Mouse (Mus musculus) cerebellum, adult 9-10 months (tissue): ENCODE data around the gene Sh3bp5.
"Not testable (repeated sequence)": the region's sequence is repeated elsewhere in the genome, so short reads cannot be mapped to it uniquely, and the experiment has no call there.

Experiments used
- DNase-seq: peaks from one replicate; pipeline ENCODE4 v3.0.0; 2022

Sh3bp5 gene

GRCm38 (mm10) chr14:31435930-31436693 is at the start of gene Sh3bp5:
Gene Sh3bp5, minus strand, starts transcription at chr14:31436078.
- peak; percentile 97 for DNase-seq

- no peak for DNase-seq
Measured at GRCm38 (mm10) chr14:31482417-31482816, 46.5 kb upstream of the Sh3bp5 start.

GRCm38 (mm10) chr14:31473297-31473696 is 37.4 kb upstream of the Sh3bp5 start:
- DNase-seq: no peak

GRCm38 (mm10) chr14:31472451-31473061 is 36.7 kb upstream of the Sh3bp5 start:
- DNase-seq: peak; percentile 81

- no peak for DNase-seq
Measured at GRCm38 (mm10) chr14:31469711-31470110, 33.8 kb upstream of the Sh3bp5 start.

GRCm38 (mm10) chr14:31464176-31464575 is 28.3 kb upstream of the Sh3bp5 start:
- DNase-seq: peak; percentile 23

- no peak for DNase-seq
Measured at GRCm38 (mm10) chr14:31462886-31463285, 27.0 kb upstream of the Sh3bp5 start.

- not testable (repeated sequence) for DNase-seq
Measured at GRCm38 (mm10) chr14:31462226-31462625, 26.3 kb upstream of the Sh3bp5 start.

GRCm38 (mm10) chr14:31458006-31458405 is 22.1 kb upstream of the Sh3bp5 start:
- DNase-seq: no peak

- DNase-seq: no peak
Measured at GRCm38 (mm10) chr14:31456064-31456721, 20.3 kb upstream of the Sh3bp5 start.

GRCm38 (mm10) chr14:31454849-31455566 is 19.1 kb upstream of the Sh3bp5 start:
- no peak for DNase-seq

- DNase-seq: not testable (repeated sequence)
Measured at GRCm38 (mm10) chr14:31453946-31454345, 18.1 kb upstream of the Sh3bp5 start.

- DNase-seq: no peak
Measured at GRCm38 (mm10) chr14:31448994-31449393, 13.1 kb upstream of the Sh3bp5 start.

GRCm38 (mm10) chr14:31443616-31444015 is 7.7 kb upstream of the Sh3bp5 start:
- DNase-seq: no peak

- no peak for DNase-seq
Measured at GRCm38 (mm10) chr14:31440725-31441124, 4.8 kb upstream of the Sh3bp5 start.

GRCm38 (mm10) chr14:31440230-31440629 is 4.4 kb upstream of the Sh3bp5 start:
- no peak for DNase-seq

- DNase-seq: peak; percentile 24
Measured at GRCm38 (mm10) chr14:31439279-31439678, 3.4 kb upstream of the Sh3bp5 start.

- DNase-seq: peak; percentile 75
Measured at GRCm38 (mm10) chr14:31437826-31438529, 2.1 kb upstream of the Sh3bp5 start.

- peak; percentile 77 for DNase-seq
Measured at GRCm38 (mm10) chr14:31435018-31435915, 611 bp downstream of the Sh3bp5 start.

- peak; percentile 46 for DNase-seq
Measured at GRCm38 (mm10) chr14:31434426-31434825, 1.5 kb downstream of the Sh3bp5 start.

GRCm38 (mm10) chr14:31433851-31434360 is 2.0 kb downstream of the Sh3bp5 start:
- DNase-seq: peak; percentile 41
